Mouse (Mus musculus): ENCODE measurements around the gene Lefty2. TPM values are rescaled to one million over a fixed set of nuclear protein-coding genes. Genes with fewer than 3 reads are reported as not detected.

Lefty2 gene
- polyA plus RNA-seq (2015; fragmentation: Nextera tagmentation; extraction: Ambion mirVana): 0.05 and 0.09 TPM in 2 replicates

- no peak within 1 kb of the TSS for H3K9ac ChIP-seq
- H3K4me3 ChIP-seq (replicated peaks): no peak within 1 kb of the TSS
- H3K36me3 ChIP-seq: no peaks in the 10 kb centered on the region
- WGBS: 65% methylated on average over 10 of the region's 10 CpGs
- H3K27me3 ChIP-seq (replicated peaks): peaks cover 23% of the 10 kb centered on the region
- H3K9me3 ChIP-seq: no peaks in the 10 kb centered on the region
- peaks cover 9% of the 10 kb centered on the region for H3K4me1 ChIP-seq (replicated peaks)
- H3K4me2 ChIP-seq (replicated peaks): no peak within 1 kb of the TSS
- no peak for ATAC-seq
- no peak within 1 kb of the TSS for H3K27ac ChIP-seq
Observed at GRCm38 (mm10) chr1:180892808-180893207, at the start of gene Lefty2. Gene Lefty2, plus strand, starts transcription at chr1:180893108.

DNA sequence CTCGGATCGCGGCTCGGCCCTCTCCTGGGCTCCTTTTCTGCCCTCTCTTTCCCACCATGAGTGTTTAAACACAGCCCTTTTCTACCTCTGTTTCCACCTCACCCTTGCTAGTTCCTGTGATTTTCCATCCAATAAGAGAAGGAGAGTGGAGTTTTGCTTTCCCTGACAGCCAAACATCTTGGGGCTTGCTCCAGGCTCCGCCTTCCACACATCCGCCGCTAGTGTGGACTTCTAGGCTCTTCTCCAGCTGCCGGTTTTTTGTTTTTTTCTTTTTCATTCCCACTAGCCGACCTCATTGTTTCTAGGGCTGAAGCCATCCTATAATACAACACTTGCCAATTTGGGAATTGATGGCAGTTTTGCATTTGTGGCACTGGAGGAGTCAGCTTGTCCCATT lies 44.8 kb upstream of the Lefty2 start:
- H3K4me2 ChIP-seq (replicated peaks): peak overlapping the region; percentile 57
- H3K27me3 ChIP-seq (replicated peaks): no peaks in the 10 kb centered on the region
- peak overlapping the region; percentile 91 for H3K27ac ChIP-seq
- H3K36me3 ChIP-seq: no peaks in the 10 kb centered on the region
- WGBS: 2% methylated on average over 9 of the region's 9 CpGs
- no peaks in the 10 kb centered on the region for H3K9me3 ChIP-seq
- H3K4me1 ChIP-seq (replicated peaks): peaks cover 29% of the 10 kb centered on the region
- peak; percentile 64 for ATAC-seq
- no peak overlapping the region; the same call in 1 of the 2 replicates for H3K9ac ChIP-seq
- H3K4me3 ChIP-seq (replicated peaks): peak overlapping the region; percentile 16; the same call in 1 of the 2 replicates

DNA sequence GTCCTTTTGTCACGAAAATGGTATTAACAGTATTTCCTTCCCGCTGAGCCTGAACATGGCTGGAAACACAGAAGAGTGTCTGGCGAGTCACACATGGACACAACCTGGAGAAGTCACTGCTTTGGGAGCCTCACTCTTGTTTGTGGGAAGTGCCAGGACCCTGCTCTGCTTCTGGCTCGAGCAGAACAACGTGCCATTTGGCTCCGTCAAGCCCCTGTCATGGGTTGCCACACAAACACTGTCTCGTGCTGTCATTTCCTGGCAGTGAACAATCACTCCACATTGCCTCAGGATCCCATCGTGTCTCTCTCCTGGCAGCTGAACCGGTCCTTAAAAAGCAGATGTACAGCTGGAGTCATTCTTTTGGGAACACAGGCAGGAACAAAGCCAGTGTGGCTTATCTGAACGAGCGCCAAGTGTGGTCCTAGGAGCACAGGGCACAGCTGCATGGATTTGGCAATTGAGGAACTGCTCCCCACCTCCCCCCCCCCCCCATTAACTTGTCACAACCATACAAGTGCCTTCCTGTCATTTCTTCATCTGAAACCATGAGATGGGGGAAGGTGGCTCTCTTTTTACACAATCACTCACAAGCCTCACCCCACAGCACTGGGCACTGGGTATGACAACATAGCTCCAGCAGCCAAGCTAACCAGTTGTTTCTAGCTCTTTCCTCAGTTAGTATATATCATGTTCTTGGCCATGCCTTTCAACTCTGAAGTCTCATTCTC lies 44.2 kb upstream of the Lefty2 start:
- Histone ChIP-seq H3K4me2 (replicated peaks) (peak overlapping the region; percentile 57), H3K36me3 (no peaks in the 10 kb centered on the region), H3K9me3 (no peaks in the 10 kb centered on the region), H3K9ac (no peak overlapping the region), H3K27me3 (replicated peaks) (no peaks in the 10 kb centered on the region), H3K27ac (peak overlapping the region; percentile 91), H3K4me1 (replicated peaks) (peaks cover 29% of the 10 kb centered on the region), H3K4me3 (replicated peaks) (0 out of 2 replicates have a peak overlapping the region, but pooled peaks have one; percentile 16)
- WGBS: 28% methylated on average over 11 of the region's 11 CpGs
- ATAC-seq: no peak

- no peak for ATAC-seq
- H3K9ac ChIP-seq: peak overlapping the region; percentile 57; the same call in 1 of the 2 replicates
- peaks cover 29% of the 10 kb centered on the region for H3K4me1 ChIP-seq (replicated peaks)
- no peaks in the 10 kb centered on the region for H3K36me3 ChIP-seq
- H3K4me2 ChIP-seq (replicated peaks): peak overlapping the region; percentile 82
- no peaks in the 10 kb centered on the region for H3K9me3 ChIP-seq
- WGBS: 39% methylated on average over 11 of the region's 11 CpGs
- peak overlapping the region; percentile 99 for H3K27ac ChIP-seq
- peak overlapping the region; percentile 64 for H3K4me3 ChIP-seq (replicated peaks)
- H3K27me3 ChIP-seq (replicated peaks): no peaks in the 10 kb centered on the region
Observed at GRCm38 (mm10) chr1:180849701-180850301, 43.1 kb upstream of the Lefty2 start.

GRCm38 (mm10) chr1:180850316-180851270 lies 42.3 kb upstream of the Lefty2 start, which contains the start of gene Sde2:
Gene Sde2, plus strand, starts transcription at chr1:180851127.
- Histone ChIP-seq H3K4me2 (replicated peaks) (peak within 1 kb of the TSS; percentile 82), H3K9me3 (no peaks in the 10 kb centered on the region), H3K36me3 (peaks cover 2% of the 10 kb centered on the region; the same call in 1 of the 2 replicates), H3K4me3 (replicated peaks) (peak within 1 kb of the TSS; percentile 64), H3K27me3 (replicated peaks) (no peaks in the 10 kb centered on the region), H3K27ac (peak within 1 kb of the TSS; percentile 99), H3K4me1 (replicated peaks) (peaks cover 29% of the 10 kb centered on the region), H3K9ac (peak within 1 kb of the TSS; percentile 62)
- WGBS: under 1% methylated on average over 77 of the region's 77 CpGs
- ATAC-seq: peak; percentile 99

GRCm38 (mm10) chr1:180858763-180859162 lies 34.1 kb upstream of the Lefty2 start:
- H3K9ac ChIP-seq: no peak overlapping the region
- no peak overlapping the region for H3K4me3 ChIP-seq (replicated peaks)
- H3K36me3 ChIP-seq: peaks cover 49% of the 10 kb centered on the region
- H3K27ac ChIP-seq: no peak overlapping the region
- no peaks in the 10 kb centered on the region for H3K27me3 ChIP-seq (replicated peaks)
- no peak overlapping the region for H3K4me2 ChIP-seq (replicated peaks)
- H3K9me3 ChIP-seq: no peaks in the 10 kb centered on the region
- ATAC-seq: no peak
- no peaks in the 10 kb centered on the region for H3K4me1 ChIP-seq (replicated peaks)

DNA sequence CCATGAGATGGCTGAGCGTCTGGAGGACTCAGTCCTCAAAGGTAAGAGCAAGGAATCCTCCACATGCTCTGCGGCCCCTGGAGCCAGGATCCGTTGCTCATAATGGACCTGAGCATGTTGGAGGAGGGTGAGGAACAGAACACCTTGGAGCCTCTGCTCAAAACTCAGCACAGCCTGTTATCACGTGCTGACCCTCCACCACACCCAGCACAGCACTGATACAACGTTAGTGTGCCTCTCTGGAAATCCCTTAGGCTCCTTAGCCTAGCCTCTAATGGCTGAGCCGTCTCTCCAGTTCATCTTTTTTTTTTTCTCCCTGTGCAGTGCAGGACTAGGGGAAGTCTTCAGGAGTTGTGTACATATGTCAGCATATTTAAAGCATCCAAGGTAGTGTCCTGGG lies 32.9 kb upstream of the Lefty2 start:
- H3K9ac ChIP-seq: no peak overlapping the region
- no peak overlapping the region for H3K4me3 ChIP-seq (replicated peaks)
- WGBS: 81% methylated on average over 6 of the region's 6 CpGs
- no peaks in the 10 kb centered on the region for H3K9me3 ChIP-seq
- no peak for ATAC-seq
- peaks cover 55% of the 10 kb centered on the region for H3K36me3 ChIP-seq
- H3K27ac ChIP-seq: no peak overlapping the region
- no peaks in the 10 kb centered on the region for H3K4me1 ChIP-seq (replicated peaks)
- H3K4me2 ChIP-seq (replicated peaks): no peak overlapping the region
- no peaks in the 10 kb centered on the region for H3K27me3 ChIP-seq (replicated peaks)

GRCm38 (mm10) chr1:180863606-180864005 lies 29.3 kb upstream of the Lefty2 start:
- Histone ChIP-seq H3K4me3 (replicated peaks) (no peak overlapping the region), H3K4me2 (replicated peaks) (no peak overlapping the region), H3K4me1 (replicated peaks) (no peaks in the 10 kb centered on the region), H3K36me3 (peaks cover 45% of the 10 kb centered on the region), H3K9ac (no peak overlapping the region), H3K27me3 (replicated peaks) (no peaks in the 10 kb centered on the region), H3K9me3 (no peaks in the 10 kb centered on the region), H3K27ac (no peak overlapping the region)
- no peak for ATAC-seq
- WGBS: 11% methylated on average over 1 of the region's 1 CpGs

DNA sequence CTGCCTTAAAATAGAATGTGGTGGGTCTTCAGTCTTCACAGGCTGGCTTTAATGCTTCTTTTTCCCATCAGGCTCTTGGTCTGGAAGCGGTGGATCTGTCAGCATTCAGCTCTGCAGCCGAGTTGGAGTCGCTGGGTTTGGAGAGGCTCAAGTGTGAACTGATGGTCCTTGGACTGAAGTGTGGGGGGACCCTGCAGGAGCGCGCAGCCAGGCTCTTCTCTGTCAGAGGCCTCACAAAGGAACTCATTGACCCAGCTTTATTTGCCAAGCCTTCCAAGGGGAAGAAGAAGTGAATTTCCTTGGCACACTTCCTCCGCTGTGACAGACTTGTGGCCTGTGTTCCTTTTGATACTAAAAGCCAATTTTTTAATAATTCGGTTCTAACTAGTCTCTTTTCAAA lies 26.9 kb upstream of the Lefty2 start:
- Histone ChIP-seq H3K27ac (no peak overlapping the region), H3K9ac (no peak overlapping the region), H3K4me2 (replicated peaks) (no peak overlapping the region), H3K9me3 (no peaks in the 10 kb centered on the region), H3K4me1 (replicated peaks) (no peaks in the 10 kb centered on the region), H3K36me3 (peaks cover 34% of the 10 kb centered on the region), H3K4me3 (replicated peaks) (no peak overlapping the region), H3K27me3 (replicated peaks) (no peaks in the 10 kb centered on the region)
- WGBS: 91% methylated on average over 7 of the region's 7 CpGs
- no peak for ATAC-seq

GRCm38 (mm10) chr1:180870122-180870650 lies 22.7 kb upstream of the Lefty2 start:
- no peak overlapping the region for H3K27ac ChIP-seq
- no peaks in the 10 kb centered on the region for H3K4me1 ChIP-seq (replicated peaks)
- no peak overlapping the region for H3K4me3 ChIP-seq (replicated peaks)
- H3K36me3 ChIP-seq: 0 out of 2 replicates have a peak, but pooled peaks cover 12% of the 10 kb centered on the region
- no peak for ATAC-seq
- no peak overlapping the region for H3K4me2 ChIP-seq (replicated peaks)
- 56% methylated on average over 13 of the region's 13 CpGs for WGBS
- H3K9me3 ChIP-seq: no peaks in the 10 kb centered on the region
- no peaks in the 10 kb centered on the region for H3K27me3 ChIP-seq (replicated peaks)
- no peak overlapping the region for H3K9ac ChIP-seq

DNA sequence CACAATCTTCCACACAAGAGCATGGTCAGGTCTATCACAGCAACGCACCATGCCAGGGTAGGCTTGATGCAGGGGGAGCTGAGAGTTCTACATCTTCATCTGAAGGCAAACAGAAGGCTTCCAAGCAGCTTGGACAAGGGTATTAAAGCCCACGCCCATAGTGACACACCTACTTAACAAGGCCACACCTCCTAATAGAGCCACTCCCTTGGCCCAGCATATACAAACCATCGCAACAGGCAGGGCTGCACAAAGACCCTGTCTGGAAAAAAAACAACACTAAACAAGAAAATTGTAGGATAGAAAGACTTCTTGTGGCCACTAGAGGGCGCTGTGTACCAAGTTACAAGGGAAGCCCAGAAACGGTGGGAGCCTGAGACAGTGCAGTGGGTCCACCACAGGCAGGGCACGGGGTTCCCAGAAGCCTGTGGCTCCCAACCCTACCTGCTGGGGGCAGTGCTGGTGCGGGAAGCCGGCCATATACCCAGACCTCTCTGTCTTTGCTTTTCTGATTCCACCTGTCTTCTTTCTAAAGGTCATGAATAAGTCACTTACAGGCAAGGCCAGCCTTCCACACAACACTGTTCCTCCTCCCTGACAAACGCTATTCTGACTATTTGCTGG lies 18.9 kb upstream of the Lefty2 start:
- Histone ChIP-seq H3K4me3 (replicated peaks) (no peak overlapping the region), H3K27ac (no peak overlapping the region), H3K9ac (no peak overlapping the region), H3K27me3 (replicated peaks) (no peaks in the 10 kb centered on the region), H3K36me3 (no peaks in the 10 kb centered on the region), H3K4me1 (replicated peaks) (no peaks in the 10 kb centered on the region), H3K9me3 (no peaks in the 10 kb centered on the region), H3K4me2 (replicated peaks) (no peak overlapping the region)
- WGBS: 23% methylated on average over 9 of the region's 9 CpGs
- peak; percentile 56; the same call in 1 of the 2 replicates for ATAC-seq
